Mouse (Mus musculus) thymus, adult 2 months (tissue): Measurements from ENCODE around the gene Ppard.
"Not testable (repeated sequence)": the region's sequence is repeated elsewhere in the genome, so short reads cannot be mapped to it uniquely, and the experiment has no call there.

Source experiments
- CTCF ChIP-seq: fragments of 200-500 bp; IDR thresholded peaks from 2 replicates; pipeline ENCODE4 v1.5.1; 2012; ENCODE audit warnings: mild to moderate bottlenecking, control low read depth, low read length, moderate library complexity, borderline replicate concordance; ENCODE audit not compliant: control insufficient read depth, poor library complexity, insufficient read depth; ENCODE audit errors: extremely low read depth
- POLR2A ChIP-seq: fragments of 200-500 bp; IDR thresholded peaks from 2 replicates; pipeline ENCODE4 v1.6.1; 2012; ENCODE audit warnings: mild to moderate bottlenecking, low read length, control low read depth, moderate library complexity; ENCODE audit not compliant: control insufficient read depth, poor library complexity, insufficient read depth; ENCODE audit errors: extremely low read depth

DNA sequence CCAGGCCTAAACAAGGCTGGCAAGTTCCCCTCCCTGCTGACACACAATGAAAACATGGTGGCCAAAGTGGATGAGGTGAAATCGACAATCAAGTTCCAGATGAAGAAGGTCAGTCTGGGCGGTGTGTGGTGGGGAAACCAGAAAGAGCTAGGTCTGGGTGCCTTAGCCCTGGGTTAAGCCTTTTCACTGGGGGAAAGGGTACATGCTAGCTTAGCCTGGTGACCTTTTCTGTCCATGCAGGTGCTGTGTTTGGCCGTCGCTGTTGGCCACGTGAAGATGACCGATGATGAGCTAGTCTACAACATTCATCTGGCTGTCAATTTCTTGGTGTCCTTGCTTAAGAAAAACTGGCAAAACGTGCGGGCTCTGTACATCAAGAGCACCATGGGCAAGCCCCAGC is 98.1 kb downstream of the Ppard start:
- TF ChIP-seq POLR2A, CTCF: not testable (repeated sequence)
